Mouse (Mus musculus): ENCODE results near the gene Chit1. TPM values are rescaled to one million over a fixed set of nuclear protein-coding genes. Genes with fewer than 3 reads are reported as not detected.
A peak's percentile ranks its signal among the peaks of the same experiment; 100 is the strongest.

Chit1 gene
- polyA plus RNA-seq, 1 experiment: not detected

DNA sequence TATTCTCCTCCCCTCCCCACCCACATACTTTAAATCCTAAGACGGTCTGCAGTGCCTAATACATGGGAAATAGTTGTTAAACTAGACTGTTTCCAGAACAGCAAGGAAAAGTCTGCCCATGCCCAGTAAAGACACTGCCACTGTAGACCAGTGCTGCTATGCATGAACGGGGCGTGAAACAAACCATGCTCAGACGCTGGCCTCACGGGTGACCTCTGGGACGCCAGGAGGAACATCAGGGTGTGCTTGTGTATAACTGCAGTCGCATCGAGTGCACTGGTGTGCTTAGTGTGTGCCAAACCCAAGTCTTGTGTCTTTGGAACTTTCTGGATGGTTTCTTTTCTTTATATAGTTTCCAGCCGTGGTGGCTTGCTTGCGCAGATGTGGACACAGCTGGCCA is 36.4 kb upstream of the Chit1 start:
- H3K27ac ChIP-seq (ENCODE audit: insufficient read depth, low read depth, low read length): no peak overlapping the region
- H3K4me1 ChIP-seq (ENCODE audit: control insufficient read depth, insufficient read depth, insufficient read length, low read length): peaks cover 38% of the 10 kb centered on the region
- peaks cover 30% of the 10 kb centered on the region for H3K36me3 ChIP-seq (ENCODE audit: control insufficient read depth, insufficient read depth, low read length)
- H3K4me3 ChIP-seq (ENCODE audit: low read depth, low read length): no peak overlapping the region
- H3K27me3 ChIP-seq (ENCODE audit: control insufficient read depth, insufficient read depth, low read length): no peaks in the 10 kb centered on the region
- no peak for TF ChIP-seq CTCF (IDR thresholded peaks at IDR 0.05; ENCODE audit: extremely low read depth, insufficient read length, insufficient replicate concordance, low read depth, low read length)
- TF ChIP-seq POLR2A (IDR thresholded peaks at IDR 0.05; ENCODE audit: low read depth, low read length): no peak
- WGBS: 81% methylated on average over 10 of the region's 10 CpGs

DNA sequence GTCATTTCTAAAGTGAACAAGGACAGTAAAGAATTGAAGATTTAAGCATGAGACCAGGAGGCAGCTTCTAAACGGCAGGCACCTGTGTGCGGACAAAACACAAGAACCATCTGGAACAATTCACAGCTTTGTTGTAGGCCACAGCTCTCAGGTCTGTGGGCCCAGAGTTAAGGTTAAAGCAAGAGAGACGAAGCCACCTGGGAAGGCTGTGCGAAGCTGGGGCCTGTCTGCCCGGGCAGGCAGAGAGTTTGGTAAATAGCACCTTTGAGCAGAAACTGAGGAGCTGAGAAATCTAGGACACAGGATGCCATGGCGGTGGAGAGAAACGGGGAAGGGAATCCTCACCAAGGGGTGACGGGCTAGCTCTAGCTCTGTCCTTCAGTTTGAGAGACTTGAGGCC is 35.5 kb upstream of the Chit1 start:
- no peak for TF ChIP-seq POLR2A (IDR thresholded peaks at IDR 0.05; ENCODE audit: low read depth, low read length)
- no peak for TF ChIP-seq CTCF (IDR thresholded peaks at IDR 0.05; ENCODE audit: extremely low read depth, insufficient read length, insufficient replicate concordance, low read depth, low read length)
- H3K27ac ChIP-seq (ENCODE audit: insufficient read depth, low read depth, low read length): no peak overlapping the region

DNA sequence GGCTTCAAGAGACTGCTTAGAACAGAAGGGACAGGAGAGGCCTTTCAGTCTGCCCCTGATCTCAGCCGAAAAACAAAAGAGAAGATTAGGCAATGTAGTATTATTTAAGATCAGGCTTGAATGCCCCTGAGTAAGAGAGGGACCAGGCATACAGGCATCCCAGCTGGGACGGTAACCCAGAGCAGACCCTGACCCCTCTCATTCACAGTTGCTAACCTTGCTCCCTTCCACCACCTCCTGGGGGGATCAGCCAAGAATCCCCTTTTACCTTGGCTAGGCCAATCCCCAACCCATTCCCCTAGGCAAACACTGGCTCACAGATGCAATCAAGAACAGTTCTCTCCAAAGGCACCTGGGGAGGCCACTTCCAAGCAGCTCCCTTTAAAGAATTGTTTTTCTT is 34.3 kb upstream of the Chit1 start:
- H3K4me1 ChIP-seq (ENCODE audit: control insufficient read depth, insufficient read depth, insufficient read length, low read length): peaks cover 25% of the 10 kb centered on the region
- peaks cover 30% of the 10 kb centered on the region for H3K36me3 ChIP-seq (ENCODE audit: control insufficient read depth, insufficient read depth, low read length)
- peak overlapping the region; percentile 3; the same call in 1 of the 2 replicates for H3K27ac ChIP-seq (ENCODE audit: insufficient read depth, low read depth, low read length)
- WGBS: 67% methylated on average over 2 of the region's 2 CpGs
- H3K27me3 ChIP-seq (ENCODE audit: control insufficient read depth, insufficient read depth, low read length): no peaks in the 10 kb centered on the region
- peak overlapping the region; percentile 56 for H3K4me3 ChIP-seq (ENCODE audit: low read depth, low read length)
- TF ChIP-seq CTCF (IDR thresholded peaks at IDR 0.05; ENCODE audit: extremely low read depth, insufficient read length, insufficient replicate concordance, low read depth, low read length): no peak
- TF ChIP-seq POLR2A (IDR thresholded peaks at IDR 0.05; ENCODE audit: low read depth, low read length): no peak

More for the DNA sequence above, 35.5 kb upstream of the Chit1 start:
- peak overlapping the region; percentile 38 for H3K4me3 ChIP-seq (ENCODE audit: low read depth, low read length)
- H3K4me1 ChIP-seq (ENCODE audit: control insufficient read depth, insufficient read depth, insufficient read length, low read length): peaks cover 36% of the 10 kb centered on the region
- no peaks in the 10 kb centered on the region for H3K27me3 ChIP-seq (ENCODE audit: control insufficient read depth, insufficient read depth, low read length)
- WGBS: 82% methylated on average over 8 of the region's 8 CpGs
- peaks cover 30% of the 10 kb centered on the region for H3K36me3 ChIP-seq (ENCODE audit: control insufficient read depth, insufficient read depth, low read length)

DNA sequence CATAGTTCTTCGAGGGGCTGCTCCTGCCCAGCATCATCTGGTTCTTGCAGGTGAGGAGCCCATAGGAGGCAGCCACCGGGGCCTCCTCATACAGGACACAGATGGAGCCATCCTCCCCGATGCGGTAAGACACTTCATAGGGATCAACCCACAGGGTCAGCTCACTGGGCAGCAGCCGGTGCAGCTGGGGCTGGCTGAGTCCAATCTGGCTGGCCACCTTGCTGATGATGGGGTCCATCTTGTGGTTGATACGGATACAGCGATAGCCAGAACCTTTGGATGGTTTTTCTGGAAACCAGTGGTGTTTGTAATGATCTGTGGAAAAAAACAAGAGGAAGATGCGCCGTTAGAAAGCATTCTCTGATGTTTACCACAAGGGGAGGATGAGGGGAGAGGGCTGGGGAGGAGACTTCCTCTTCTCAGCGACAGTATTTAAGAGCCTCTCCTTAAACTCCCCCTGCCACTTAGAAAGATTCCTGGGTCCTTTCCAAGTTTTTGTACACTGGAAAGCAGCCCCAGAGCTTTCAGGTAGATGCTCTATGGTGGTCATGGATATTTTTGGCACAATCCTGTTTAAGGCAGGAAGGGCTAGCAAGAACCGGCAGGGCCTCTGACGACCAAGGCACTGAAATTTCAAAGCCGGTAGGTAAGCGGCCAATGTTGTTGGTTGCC is 33.5 kb upstream of the Chit1 start:
- WGBS: 17% methylated on average over 14 of the region's 14 CpGs
- TF ChIP-seq POLR2A (IDR thresholded peaks at IDR 0.05; ENCODE audit: low read depth, low read length): no peak
- 0 out of 2 replicates have a peak, but pooled peaks have one; percentile 15 for TF ChIP-seq CTCF (IDR thresholded peaks at IDR 0.05; ENCODE audit: extremely low read depth, insufficient read length, insufficient replicate concordance, low read depth, low read length)
- H3K4me1 ChIP-seq (ENCODE audit: control insufficient read depth, insufficient read depth, insufficient read length, low read length): peaks cover 26% of the 10 kb centered on the region
- peak overlapping the region; percentile 70 for H3K4me3 ChIP-seq (ENCODE audit: low read depth, low read length)
- peak overlapping the region; percentile 68 for H3K27ac ChIP-seq (ENCODE audit: insufficient read depth, low read depth, low read length)
- no peaks in the 10 kb centered on the region for H3K27me3 ChIP-seq (ENCODE audit: control insufficient read depth, insufficient read depth, low read length)
- peaks cover 30% of the 10 kb centered on the region for H3K36me3 ChIP-seq (ENCODE audit: control insufficient read depth, insufficient read depth, low read length)

DNA sequence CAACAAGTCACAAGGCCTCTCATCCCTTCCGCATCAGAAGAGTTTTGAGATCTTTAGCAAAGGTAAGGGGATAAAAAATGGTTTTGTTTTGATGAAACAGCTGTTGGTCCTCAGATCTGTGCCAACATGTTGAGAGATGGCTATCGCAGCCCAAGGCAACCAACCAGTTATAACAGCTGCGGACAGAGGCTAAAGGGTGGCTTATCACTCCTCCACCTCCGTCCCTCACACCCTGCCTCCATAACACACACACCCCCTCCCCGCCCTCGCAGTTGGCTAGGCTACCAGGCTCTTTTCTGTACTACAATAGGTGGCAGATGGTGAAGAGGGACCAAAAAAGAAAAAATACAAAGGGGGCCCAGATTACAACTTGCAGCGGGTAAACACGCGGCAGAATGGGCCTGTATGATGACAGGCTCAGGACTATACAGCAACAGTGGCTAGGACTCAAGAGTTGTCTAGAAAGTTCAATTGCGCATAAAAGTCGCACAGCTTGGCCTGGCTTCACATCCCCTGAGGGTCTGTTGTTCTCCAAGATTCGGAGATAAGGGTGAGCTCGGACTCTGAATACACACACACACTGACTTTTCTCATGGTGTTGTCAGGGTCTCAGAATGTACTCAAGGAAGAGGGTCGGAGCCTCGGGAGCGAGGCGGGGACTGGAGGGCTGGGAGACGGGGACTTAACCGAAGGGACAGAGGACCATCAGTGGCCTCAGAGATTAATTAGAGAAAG is 32.8 kb upstream of the Chit1 start:
- TF ChIP-seq POLR2A (IDR thresholded peaks at IDR 0.05; ENCODE audit: low read depth, low read length): no peak
- TF ChIP-seq CTCF (IDR thresholded peaks at IDR 0.05; ENCODE audit: extremely low read depth, insufficient read length, insufficient replicate concordance, low read depth, low read length): no peak
- peaks cover 30% of the 10 kb centered on the region for H3K36me3 ChIP-seq (ENCODE audit: control insufficient read depth, insufficient read depth, low read length)
- peak overlapping the region; percentile 68 for H3K27ac ChIP-seq (ENCODE audit: insufficient read depth, low read depth, low read length)
- 1% methylated on average over 19 of the region's 19 CpGs for WGBS
- peaks cover 32% of the 10 kb centered on the region for H3K4me1 ChIP-seq (ENCODE audit: control insufficient read depth, insufficient read depth, insufficient read length, low read length)
- H3K27me3 ChIP-seq (ENCODE audit: control insufficient read depth, insufficient read depth, low read length): no peaks in the 10 kb centered on the region
- peak overlapping the region; percentile 70 for H3K4me3 ChIP-seq (ENCODE audit: low read depth, low read length)

DNA sequence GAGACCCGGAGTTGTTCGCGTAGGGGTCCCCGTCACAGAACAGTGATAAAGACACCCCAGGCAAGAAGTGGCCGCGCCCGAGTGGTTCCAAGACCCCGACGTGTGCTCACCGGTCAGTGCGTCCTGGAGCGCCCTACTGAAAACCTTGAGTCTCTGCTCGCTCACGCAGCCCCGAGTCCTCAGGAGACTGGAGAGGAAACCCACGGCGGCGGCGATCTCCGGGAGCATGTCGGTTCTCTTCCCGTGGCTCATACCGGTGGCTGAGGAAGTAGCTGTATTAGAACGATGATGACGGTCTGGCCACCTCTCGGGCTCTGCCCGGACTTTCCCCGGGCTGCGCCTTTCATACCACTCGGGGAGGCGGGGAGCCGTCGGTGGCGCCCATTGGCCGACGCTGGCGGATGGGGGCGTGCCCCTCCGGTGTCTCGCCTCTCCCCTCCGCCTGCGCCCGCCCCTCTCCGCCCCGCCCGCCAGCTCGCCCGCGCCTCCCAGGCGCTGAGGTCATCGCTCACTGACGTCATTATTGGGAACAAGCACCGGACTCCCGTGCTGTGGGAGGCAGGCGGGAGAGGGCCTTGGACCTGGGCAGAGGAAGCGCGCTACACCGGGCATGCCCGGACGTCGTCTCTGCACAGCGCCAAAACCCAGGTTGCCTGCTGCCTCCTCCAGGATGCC is 32.1 kb upstream of the Chit1 start, which contains the start of gene Btg2:
TSS of gene Btg2 (minus strand) at position 319 of the 675 bp plus-strand sequence.
- H3K36me3 ChIP-seq (ENCODE audit: control insufficient read depth, insufficient read depth, low read length): peaks cover 30% of the 10 kb centered on the region
- TF ChIP-seq POLR2A (IDR thresholded peaks at IDR 0.05; ENCODE audit: low read depth, low read length): peak; percentile 99
- TF ChIP-seq CTCF (IDR thresholded peaks at IDR 0.05; ENCODE audit: extremely low read depth, insufficient read length, insufficient replicate concordance, low read depth, low read length): no peak
- H3K4me3 ChIP-seq (ENCODE audit: low read depth, low read length): peak within 1 kb of the TSS; percentile 70
- peak within 1 kb of the TSS; percentile 81 for H3K27ac ChIP-seq (ENCODE audit: insufficient read depth, low read depth, low read length)
- peaks cover 32% of the 10 kb centered on the region for H3K4me1 ChIP-seq (ENCODE audit: control insufficient read depth, insufficient read depth, insufficient read length, low read length)
- H3K27me3 ChIP-seq (ENCODE audit: control insufficient read depth, insufficient read depth, low read length): no peaks in the 10 kb centered on the region
- WGBS: under 1% methylated on average over 60 of the region's 62 CpGs
